Mouse (Mus musculus) E14TG2a.4 (cell line): ENCODE data around the gene Map7.
A peak's percentile ranks its signal among the peaks of the same experiment; 100 is the strongest.

ENCODE experiments used
- H3K27me3 ChIP-seq: 2 replicates; pipeline ENCODE4 v1.6.1; 2014; ENCODE audit warnings: low read length, control low read depth; ENCODE audit not compliant: insufficient read depth
- H3K36me3 ChIP-seq: 2 replicates; pipeline ENCODE4 v1.6.1; 2014; ENCODE audit warnings: low read length, control low read depth; ENCODE audit not compliant: insufficient read depth
- H3K4me1 ChIP-seq: replicated peaks from 2 replicates; pipeline ENCODE4 v1.6.1; 2014; ENCODE audit warnings: low read depth, low read length, control low read depth
- H3K4me3 ChIP-seq: replicated peaks from 2 replicates; pipeline ENCODE4 v1.5.1; 2014; ENCODE audit warnings: mild to moderate bottlenecking, low read length
- H3K9me3 ChIP-seq: 2 replicates; pipeline ENCODE4 v1.6.1; 2014; ENCODE audit warnings: low read length, control low read depth
- CTCF ChIP-seq: conservative IDR thresholded peaks from 2 replicates; pipeline ENCODE4 v1.5.1; 2014; ENCODE audit warnings: low read length
- NANOG ChIP-seq: IDR thresholded peaks from 2 replicates; pipeline ENCODE4 v1.6.1; 2014; ENCODE audit warnings: borderline replicate concordance, low read length, mixed read lengths
- POU5F1 ChIP-seq: IDR thresholded peaks from 2 replicates; pipeline ENCODE4 v1.6.1; 2014; ENCODE audit warnings: low read length, borderline replicate concordance

Map7 gene

DNA sequence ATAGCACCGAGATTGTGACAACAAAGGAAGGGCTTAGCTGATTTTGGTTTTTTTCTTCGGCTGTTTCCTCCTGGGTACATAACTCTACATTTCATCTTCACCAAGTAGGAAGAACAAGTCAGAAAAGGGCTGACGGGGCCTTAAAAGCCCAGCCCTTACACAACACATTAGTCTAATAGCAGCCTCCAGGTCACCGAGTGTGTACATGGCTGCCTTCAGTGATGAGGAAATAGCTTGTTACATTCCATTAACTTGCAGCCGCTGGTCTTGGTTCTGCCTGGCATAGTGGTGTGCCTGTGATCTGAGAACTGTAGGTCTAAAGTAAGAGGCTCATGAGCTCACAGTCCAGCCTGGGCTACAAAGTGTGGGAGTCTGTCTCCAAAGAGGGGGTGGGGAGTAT is 16.5 kb downstream of the Map7 start:
- Histone ChIP-seq H3K9me3 (no peaks in the 10 kb centered on the region), H3K4me3 (no peak overlapping the region), H3K27me3 (no peaks in the 10 kb centered on the region), H3K4me1 (peaks cover 85% of the 10 kb centered on the region), H3K36me3 (peaks cover 5% of the 10 kb centered on the region)
- TF ChIP-seq NANOG (no peak), CTCF (no peak), POU5F1 (no peak)

DNA sequence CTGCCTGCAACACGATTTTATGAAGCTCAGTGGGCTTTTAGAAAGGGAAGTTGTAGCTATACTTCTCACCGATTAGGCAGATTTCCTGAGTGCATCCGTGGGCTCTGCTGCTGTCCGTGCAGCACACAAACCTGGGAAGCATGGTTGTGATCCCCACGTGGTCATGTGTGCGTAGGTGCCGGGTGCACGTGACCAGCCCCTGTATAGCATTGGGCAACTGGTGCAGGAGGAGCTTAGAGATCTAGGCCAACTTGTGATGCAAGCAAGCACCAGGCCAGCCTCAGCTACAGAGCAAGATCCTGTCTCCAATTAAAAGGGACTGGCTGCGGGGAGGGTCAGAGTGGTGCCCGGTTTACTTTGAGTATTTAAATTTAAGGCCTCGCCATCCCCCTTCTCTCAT is 18.5 kb downstream of the Map7 start:
- Histone ChIP-seq H3K4me3 (peak overlapping the region; percentile 24), H3K27me3 (no peaks in the 10 kb centered on the region), H3K4me1 (peaks cover 86% of the 10 kb centered on the region), H3K9me3 (no peaks in the 10 kb centered on the region), H3K36me3 (peaks cover 13% of the 10 kb centered on the region)
- no peak for TF ChIP-seq NANOG
- TF ChIP-seq CTCF: no peak
- no peak for TF ChIP-seq POU5F1

DNA sequence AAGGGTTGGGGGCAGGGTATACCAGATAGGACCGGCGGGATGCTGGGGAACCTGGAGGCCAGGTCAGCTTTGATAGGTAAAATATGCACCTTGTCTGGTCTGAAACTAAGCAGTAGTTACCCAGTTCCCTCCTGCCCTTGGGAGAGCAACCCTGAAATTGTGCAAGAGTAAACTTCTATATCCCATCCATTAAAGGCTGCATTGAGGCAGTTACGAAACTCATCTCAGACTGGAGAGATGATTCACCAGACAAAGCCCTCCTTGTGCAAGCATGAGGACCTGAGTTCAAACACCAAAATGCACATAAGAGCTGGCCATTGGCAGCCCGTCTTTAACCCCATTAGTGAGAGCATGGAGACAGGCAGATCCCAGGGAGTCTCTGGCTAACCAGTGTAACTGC is 19.2 kb downstream of the Map7 start:
- Histone ChIP-seq H3K36me3 (peaks cover 18% of the 10 kb centered on the region), H3K27me3 (no peaks in the 10 kb centered on the region), H3K4me3 (0 out of 2 replicates have a peak overlapping the region, but pooled peaks have one; percentile 24), H3K9me3 (no peaks in the 10 kb centered on the region), H3K4me1 (peaks cover 80% of the 10 kb centered on the region)
- TF ChIP-seq POU5F1 (no peak), CTCF (no peak), NANOG (no peak)

DNA sequence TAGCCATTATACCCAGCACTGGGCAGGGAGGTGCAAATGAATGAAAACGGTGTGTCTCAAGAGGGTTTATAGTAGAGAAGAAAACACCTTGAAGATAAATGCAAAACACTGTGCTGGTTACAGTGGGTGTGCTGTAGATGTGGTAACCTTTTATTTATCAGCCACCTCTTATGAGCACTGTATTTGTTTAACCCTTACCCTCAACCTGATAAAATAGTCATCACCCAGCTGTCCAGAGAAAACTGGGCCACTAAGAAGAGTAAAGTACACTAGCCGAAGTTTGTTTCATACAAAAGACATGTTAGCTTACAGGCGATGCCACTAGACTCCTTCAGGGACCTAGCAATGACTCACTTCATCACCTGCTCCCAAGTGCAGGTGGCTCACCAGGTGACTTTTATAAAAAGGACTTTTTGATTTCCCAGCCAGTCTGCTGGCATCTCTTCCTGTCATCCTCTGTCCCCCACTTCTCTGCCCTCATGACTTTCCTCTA is 21.0 kb downstream of the Map7 start:
- TF ChIP-seq CTCF (no peak), NANOG (no peak), POU5F1 (no peak)
- Histone ChIP-seq H3K4me1 (peaks cover 78% of the 10 kb centered on the region), H3K4me3 (0 out of 2 replicates have a peak overlapping the region, but pooled peaks have one; percentile 51), H3K36me3 (peaks cover 18% of the 10 kb centered on the region), H3K27me3 (no peaks in the 10 kb centered on the region), H3K9me3 (no peaks in the 10 kb centered on the region)

DNA sequence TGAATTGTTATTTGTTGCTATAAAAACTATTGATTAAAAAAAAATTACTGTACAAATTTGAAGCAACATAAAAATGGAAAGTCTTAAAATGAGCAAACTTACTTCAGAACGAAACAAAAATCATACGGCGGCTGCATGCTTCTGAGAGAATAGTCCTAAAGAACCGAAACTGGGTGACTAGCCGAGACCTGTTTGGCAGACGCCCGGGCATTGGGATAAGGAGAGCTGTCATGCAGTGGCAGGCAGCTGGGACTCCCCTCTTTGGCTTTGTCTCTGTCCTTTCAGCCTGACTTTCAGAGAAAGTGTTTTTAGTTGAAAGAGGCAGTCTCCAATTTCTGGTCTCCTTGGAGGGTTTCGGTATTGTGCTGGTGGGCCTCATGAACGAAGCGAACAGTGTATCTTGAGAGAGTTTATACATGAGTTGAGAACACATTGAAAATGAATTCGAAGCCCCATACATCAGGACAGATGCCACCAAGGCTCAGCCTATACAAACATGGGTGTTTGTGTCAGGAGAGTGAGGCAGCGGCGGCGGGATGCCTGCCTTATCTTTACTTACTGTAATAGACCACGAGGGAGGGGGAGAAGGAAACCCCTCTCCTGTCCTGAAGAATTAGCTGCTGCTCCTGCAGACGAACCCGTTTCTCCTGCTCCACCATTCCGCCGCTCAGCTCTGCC is 21.8 kb downstream of the Map7 start:
- Histone ChIP-seq H3K27me3 (no peaks in the 10 kb centered on the region), H3K9me3 (no peaks in the 10 kb centered on the region), H3K4me1 (peaks cover 83% of the 10 kb centered on the region), H3K4me3 (peak overlapping the region; percentile 51), H3K36me3 (peaks cover 18% of the 10 kb centered on the region)
- no peak for TF ChIP-seq POU5F1
- no peak for TF ChIP-seq NANOG
- no peak for TF ChIP-seq CTCF

DNA sequence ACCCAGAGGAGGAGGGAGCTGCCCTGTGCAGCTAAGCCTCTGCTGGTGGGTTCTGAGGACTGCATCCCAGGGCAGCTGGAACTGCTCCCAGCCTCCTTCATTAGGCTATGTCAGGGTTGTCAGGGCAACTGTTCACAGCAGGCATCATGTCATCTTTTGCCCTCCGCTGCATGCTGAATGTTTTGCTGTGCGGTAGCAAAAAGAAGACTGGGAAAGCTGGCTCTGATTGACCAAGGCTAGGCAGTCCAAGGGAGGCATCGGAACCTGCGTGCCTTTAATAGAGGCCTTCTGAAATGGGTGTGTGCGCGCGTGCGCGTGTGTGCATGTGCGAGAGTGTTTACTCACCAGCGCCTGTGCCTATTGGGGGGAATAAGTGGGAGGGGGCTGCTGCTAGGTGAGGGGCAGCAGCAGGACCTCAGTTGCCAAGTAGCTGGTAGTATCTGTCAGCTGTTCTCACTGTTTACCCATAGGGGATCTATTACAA is 22.4 kb downstream of the Map7 start:
- TF ChIP-seq CTCF (peak; percentile 62), POU5F1 (no peak)
- H3K4me3 ChIP-seq: peak overlapping the region; percentile 51
- no peaks in the 10 kb centered on the region for H3K9me3 ChIP-seq
- peaks cover 88% of the 10 kb centered on the region for H3K4me1 ChIP-seq
- peaks cover 18% of the 10 kb centered on the region for H3K36me3 ChIP-seq
- no peaks in the 10 kb centered on the region for H3K27me3 ChIP-seq

DNA sequence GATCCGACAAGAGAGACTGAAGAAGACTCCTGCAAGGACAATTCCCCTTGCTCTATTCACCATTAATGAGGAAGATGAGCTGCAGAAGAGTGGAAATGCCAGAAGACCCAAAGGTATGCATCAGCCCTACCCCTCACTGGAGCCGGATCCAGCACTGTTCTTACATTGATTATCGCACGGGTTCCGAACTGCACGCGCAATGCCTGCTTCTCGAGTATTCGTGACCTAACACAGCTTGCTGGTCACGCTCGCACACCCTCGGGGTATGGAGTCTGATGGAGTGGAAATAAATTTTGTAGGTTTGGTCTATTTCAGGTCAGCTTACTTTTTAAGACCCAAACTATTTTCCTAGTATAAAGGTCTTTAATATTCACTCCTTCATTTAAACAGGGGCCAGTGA is 22.9 kb downstream of the Map7 start:
- Histone ChIP-seq H3K9me3 (no peaks in the 10 kb centered on the region), H3K4me3 (peak overlapping the region; percentile 51; the same call in 1 of the 2 replicates), H3K4me1 (peaks cover 88% of the 10 kb centered on the region), H3K27me3 (no peaks in the 10 kb centered on the region), H3K36me3 (peaks cover 18% of the 10 kb centered on the region)
- TF ChIP-seq POU5F1: no peak
- no peak for TF ChIP-seq CTCF
- no peak for TF ChIP-seq NANOG

DNA sequence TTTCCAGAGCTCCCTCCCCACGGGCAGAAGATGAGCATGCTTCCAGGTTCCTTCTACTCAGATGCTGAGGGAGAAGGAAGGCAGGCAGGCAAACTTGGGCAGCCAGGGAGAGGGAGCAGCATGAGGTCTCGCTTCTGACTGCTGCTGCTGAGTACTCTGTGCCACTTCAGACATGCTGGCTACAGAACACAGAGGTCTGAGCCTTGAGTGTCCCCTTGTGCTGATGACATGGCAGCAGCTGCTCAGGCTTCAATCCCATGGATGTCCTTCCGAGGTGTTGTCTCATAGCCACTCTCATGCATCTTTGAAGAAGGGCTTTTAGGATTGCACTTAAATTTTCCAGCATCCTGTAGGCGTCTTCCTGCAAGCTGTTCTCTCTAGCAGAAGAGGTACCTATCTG is 23.5 kb downstream of the Map7 start:
- no peaks in the 10 kb centered on the region for H3K27me3 ChIP-seq
- peaks cover 18% of the 10 kb centered on the region for H3K36me3 ChIP-seq
- H3K4me1 ChIP-seq: peaks cover 88% of the 10 kb centered on the region
- TF ChIP-seq CTCF: no peak
- TF ChIP-seq NANOG: no peak
- TF ChIP-seq POU5F1: no peak
- H3K9me3 ChIP-seq: no peaks in the 10 kb centered on the region
- no peak overlapping the region for H3K4me3 ChIP-seq
